Mouse (Mus musculus): ENCODE measurements at regions not wholly inside any gene's neighbourhood (a gene's known extent, or its start where the extent isn't known, plus 50 kb on each side); places are given as distances from the start of the nearest gene placed in this dataset.

- no peaks in the 10 kb centered on the region for H3K4me1 ChIP-seq (ENCODE audit: insufficient read depth)
Measured at GRCm38 (mm10) chr2:61084835-61085234, 121.8 kb upstream of the Rbms1 start.

GRCm38 (mm10) chr2:61083100-61083499 is 120.1 kb upstream of the Rbms1 start:
- Histone ChIP-seq H3K4me2 (ENCODE audit: low read depth, low read length) (no peak overlapping the region), H3K36me3 (replicated peaks; ENCODE audit: insufficient read depth, low read length) (no peaks in the 10 kb centered on the region), H3K27ac (ENCODE audit: low read depth) (no peak overlapping the region), H3K4me3 (ENCODE audit: low read depth, low read length) (no peak overlapping the region), H3K4me1 (ENCODE audit: insufficient read depth) (no peaks in the 10 kb centered on the region), H3K9me3 (ENCODE audit: low read length) (no peaks in the 10 kb centered on the region), H3K9ac (replicated peaks) (no peak overlapping the region), H3K27me3 (ENCODE audit: insufficient read depth, low read length) (no peaks in the 10 kb centered on the region)
- TF ChIP-seq CTCF (IDR thresholded peaks at IDR 0.05; ENCODE audit: low read depth) = no peak
- TF ChIP-seq EP300 (IDR thresholded peaks at IDR 0.05; ENCODE audit: low read depth) = no peak
- 55% methylated on average over 1 of the region's 1 CpGs for WGBS (ENCODE audit: insufficient replicate concordance)
- no peak for DNase-seq
- ATAC-seq = peak; percentile 76

More at GRCm38 (mm10) chr2:61084835-61085234, 121.8 kb upstream of the Rbms1 start:
- Histone ChIP-seq H3K36me3 (replicated peaks; ENCODE audit: insufficient read depth, low read length) (no peaks in the 10 kb centered on the region), H3K4me3 (ENCODE audit: low read depth, low read length) (no peak overlapping the region), H3K27ac (ENCODE audit: low read depth) (no peak overlapping the region), H3K9me3 (ENCODE audit: low read length) (no peaks in the 10 kb centered on the region), H3K9ac (replicated peaks) (no peak overlapping the region), H3K4me2 (ENCODE audit: low read depth, low read length) (no peak overlapping the region), H3K27me3 (ENCODE audit: insufficient read depth, low read length) (no peaks in the 10 kb centered on the region)
- WGBS (ENCODE audit: insufficient replicate concordance) = 27% methylated on average over 3 of the region's 3 CpGs
- DNase-seq (no peak), ATAC-seq (no peak)
- TF ChIP-seq EP300 (IDR thresholded peaks at IDR 0.05; ENCODE audit: low read depth) = no peak
- no peak for TF ChIP-seq CTCF (IDR thresholded peaks at IDR 0.05; ENCODE audit: low read depth)

- Histone ChIP-seq H3K4me1 (ENCODE audit: insufficient read depth) (no peaks in the 10 kb centered on the region), H3K27ac (ENCODE audit: low read depth) (no peak overlapping the region), H3K9me3 (ENCODE audit: low read length) (no peaks in the 10 kb centered on the region), H3K4me3 (ENCODE audit: low read depth, low read length) (no peak overlapping the region), H3K4me2 (ENCODE audit: low read depth, low read length) (no peak overlapping the region), H3K9ac (replicated peaks) (no peak overlapping the region), H3K36me3 (replicated peaks; ENCODE audit: insufficient read depth, low read length) (no peaks in the 10 kb centered on the region), H3K27me3 (ENCODE audit: insufficient read depth, low read length) (no peaks in the 10 kb centered on the region)
- TF ChIP-seq EP300 (IDR thresholded peaks at IDR 0.05; ENCODE audit: low read depth) (no peak), CTCF (IDR thresholded peaks at IDR 0.05; ENCODE audit: low read depth) (no peak)
- DNase-seq (no peak), ATAC-seq (no peak)
Measured at GRCm38 (mm10) chr2:61082640-61083039, 119.6 kb upstream of the Rbms1 start.

GRCm38 (mm10) chr2:61080006-61080405 is 117.0 kb upstream of the Rbms1 start:
- WGBS (ENCODE audit: insufficient replicate concordance) = 54% methylated on average over 4 of the region's 4 CpGs
- no peak for TF ChIP-seq CTCF (IDR thresholded peaks at IDR 0.05; ENCODE audit: low read depth)
- TF ChIP-seq EP300 (IDR thresholded peaks at IDR 0.05; ENCODE audit: low read depth) = no peak

GRCm38 (mm10) chr2:61071025-61071424 is 108.0 kb upstream of the Rbms1 start:
- Histone ChIP-seq H3K9me3 (ENCODE audit: low read length) (no peaks in the 10 kb centered on the region), H3K4me3 (ENCODE audit: low read depth, low read length) (no peak overlapping the region), H3K4me2 (ENCODE audit: low read depth, low read length) (no peak overlapping the region), H3K36me3 (replicated peaks; ENCODE audit: insufficient read depth, low read length) (no peaks in the 10 kb centered on the region), H3K27me3 (ENCODE audit: insufficient read depth, low read length) (no peaks in the 10 kb centered on the region), H3K27ac (ENCODE audit: low read depth) (no peak overlapping the region), H3K9ac (replicated peaks) (no peak overlapping the region), H3K4me1 (ENCODE audit: insufficient read depth) (no peaks in the 10 kb centered on the region)
- WGBS (ENCODE audit: insufficient replicate concordance) = 13% methylated on average over 3 of the region's 3 CpGs
- TF ChIP-seq CTCF (IDR thresholded peaks at IDR 0.05; ENCODE audit: low read depth) (no peak), EP300 (IDR thresholded peaks at IDR 0.05; ENCODE audit: low read depth) (no peak)
- DNase-seq (no peak), ATAC-seq (no peak)

More at GRCm38 (mm10) chr2:61080006-61080405, 117.0 kb upstream of the Rbms1 start:
- Histone ChIP-seq H3K36me3 (replicated peaks; ENCODE audit: insufficient read depth, low read length) (no peaks in the 10 kb centered on the region), H3K9ac (replicated peaks) (no peak overlapping the region), H3K9me3 (ENCODE audit: low read length) (no peaks in the 10 kb centered on the region), H3K27me3 (ENCODE audit: insufficient read depth, low read length) (no peaks in the 10 kb centered on the region), H3K4me2 (ENCODE audit: low read depth, low read length) (no peak overlapping the region), H3K27ac (ENCODE audit: low read depth) (no peak overlapping the region), H3K4me1 (ENCODE audit: insufficient read depth) (no peaks in the 10 kb centered on the region), H3K4me3 (ENCODE audit: low read depth, low read length) (no peak overlapping the region)
- DNase-seq (no peak), ATAC-seq (no peak)

GRCm38 (mm10) chr2:61067877-61068276 is 104.9 kb upstream of the Rbms1 start:
- H3K4me2 ChIP-seq (ENCODE audit: low read depth, low read length) = no peak overlapping the region
- ATAC-seq = no peak
- no peaks in the 10 kb centered on the region for H3K4me1 ChIP-seq (ENCODE audit: insufficient read depth)
- WGBS (ENCODE audit: insufficient replicate concordance) = 81% methylated on average over 2 of the region's 2 CpGs
- H3K9me3 ChIP-seq (ENCODE audit: low read length) = no peaks in the 10 kb centered on the region
- no peak for DNase-seq
- TF ChIP-seq EP300 (IDR thresholded peaks at IDR 0.05; ENCODE audit: low read depth) = no peak
- no peak overlapping the region for H3K4me3 ChIP-seq (ENCODE audit: low read depth, low read length)
- H3K27ac ChIP-seq (ENCODE audit: low read depth) = no peak overlapping the region
- no peaks in the 10 kb centered on the region for H3K27me3 ChIP-seq (ENCODE audit: insufficient read depth, low read length)
- H3K9ac ChIP-seq (replicated peaks) = no peak overlapping the region
- no peaks in the 10 kb centered on the region for H3K36me3 ChIP-seq (replicated peaks; ENCODE audit: insufficient read depth, low read length)

GRCm38 (mm10) chr2:61062125-61062524 is 99.1 kb upstream of the Rbms1 start:
- TF ChIP-seq EP300 (IDR thresholded peaks at IDR 0.05; ENCODE audit: low read depth) (no peak), CTCF (IDR thresholded peaks at IDR 0.05; ENCODE audit: low read depth) (no peak)
- Histone ChIP-seq H3K36me3 (replicated peaks; ENCODE audit: insufficient read depth, low read length) (no peaks in the 10 kb centered on the region), H3K27ac (ENCODE audit: low read depth) (no peak overlapping the region), H3K27me3 (ENCODE audit: insufficient read depth, low read length) (no peaks in the 10 kb centered on the region), H3K9ac (replicated peaks) (no peak overlapping the region), H3K9me3 (ENCODE audit: low read length) (no peaks in the 10 kb centered on the region), H3K4me3 (ENCODE audit: low read depth, low read length) (no peak overlapping the region), H3K4me1 (ENCODE audit: insufficient read depth) (no peaks in the 10 kb centered on the region), H3K4me2 (ENCODE audit: low read depth, low read length) (no peak overlapping the region)
- ATAC-seq (no peak), DNase-seq (no peak)
- WGBS (ENCODE audit: insufficient replicate concordance) = 55% methylated on average over 2 of the region's 2 CpGs
